Mouse (Mus musculus) lung, adult 2 months (tissue): Measurements from ENCODE around the gene Mc3r.

Experiments
- CTCF ChIP-seq: fragments of 200-500 bp; IDR thresholded peaks from 2 replicates; pipeline ENCODE4 v1.5.1; 2011; ENCODE audit warnings: mild to moderate bottlenecking, low read length, control low read depth; ENCODE audit not compliant: insufficient read depth
- POLR2A ChIP-seq: fragments of 200-500 bp; IDR thresholded peaks from 2 replicates; pipeline ENCODE4 v1.6.1; 2011; ENCODE audit warnings: low read depth, mild to moderate bottlenecking, control low read depth, low read length, borderline replicate concordance; ENCODE audit errors: extremely low read depth

GRCm38 (mm10) chr2:172270974-172271697, 22.8 kb downstream of the Mc3r start:
- TF ChIP-seq POLR2A (no peak), CTCF (no peak)
